Mouse (Mus musculus): ENCODE data around the gene Fam102b.

- TF ChIP-seq CTCF (IDR thresholded peaks at IDR 0.05; ENCODE audit: insufficient read depth, low read length) (peak; percentile 35; the same call in 1 of the 2 replicates), POLR2A (IDR thresholded peaks at IDR 0.05; ENCODE audit: borderline replicate concordance, extremely low read depth, low read depth, low read length) (no peak)
These were observed 35.6 kb upstream of the Fam102b start for GRCm38 (mm10) chr3:109062989-109063388.

All from lung, adult 2 months (tissue).